Mouse (Mus musculus): Measurements from ENCODE around the gene Plppr2. TPM values are rescaled to one million over a fixed set of nuclear protein-coding genes. Genes with fewer than 3 reads are reported as not detected.

The Plppr2 gene
- 169 and 201 TPM in 2 replicates for polyA plus RNA-seq (2021; fragmentation: Nextera tagmentation)
- long read RNA-seq, experiment 1, transcript Plppr2-201 (10 exons, 2,626 nt), result major isoform, 67 of 165 reads
- long read RNA-seq, experiment 1, partial matches to known transcripts, result 41 of 165 reads
- long read RNA-seq, experiment 1, other reads (novel, unspliced or antisense), result 56 of 165 reads
- long read RNA-seq, experiment 2, transcript Plppr2-201 (10 exons, 2,626 nt), result major isoform, 322 of 633 reads
- long read RNA-seq, experiment 2, partial matches to known transcripts, result 91 of 633 reads
- long read RNA-seq, experiment 2, other reads (novel, unspliced or antisense), result 218 of 633 reads

DNA sequence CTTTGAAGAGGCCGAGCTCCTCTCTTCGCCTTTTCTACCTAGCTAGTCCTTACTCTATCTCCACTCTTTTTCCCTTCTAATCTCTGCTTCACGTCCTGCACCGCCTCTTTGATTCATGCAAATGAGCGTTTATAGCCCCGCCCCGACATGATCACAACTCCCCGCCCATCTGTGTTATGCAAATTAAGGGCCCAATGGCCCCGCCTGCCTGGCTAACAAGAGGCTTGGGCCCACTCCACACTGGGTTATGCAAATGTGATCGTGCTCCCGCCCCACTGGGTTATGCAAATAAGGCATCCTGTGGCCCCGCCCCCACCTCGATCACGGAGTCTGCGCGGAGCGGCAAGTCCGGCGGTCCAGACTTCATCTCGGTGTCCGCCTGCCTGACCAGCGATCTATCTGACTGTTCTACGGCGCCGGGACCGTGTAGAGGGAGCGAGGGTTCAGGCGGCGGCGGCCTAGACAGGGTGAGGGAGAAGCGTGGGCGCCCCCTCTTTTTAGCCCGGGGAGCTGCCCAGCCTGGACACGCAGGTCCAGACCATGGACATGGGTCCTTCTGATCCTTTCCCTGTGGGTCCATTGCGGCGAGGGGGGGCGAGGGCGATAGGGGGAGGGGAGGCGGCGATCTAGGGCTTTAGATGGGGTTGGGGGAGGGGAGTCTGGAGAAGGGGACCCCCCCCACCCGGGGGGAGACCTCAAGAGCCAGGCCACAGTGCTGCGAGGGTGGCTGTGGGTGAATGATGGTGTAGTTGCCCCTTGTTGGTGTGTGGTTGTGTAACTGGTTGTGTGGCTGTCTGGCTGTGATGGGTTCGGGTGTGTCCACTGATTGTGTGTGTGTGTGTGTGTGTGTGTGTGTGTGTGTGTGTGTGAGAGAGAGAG is at the start of gene Plppr2:
TSS of gene Plppr2 (plus strand) at position 342 of the 879 bp plus-strand sequence.

DNA sequence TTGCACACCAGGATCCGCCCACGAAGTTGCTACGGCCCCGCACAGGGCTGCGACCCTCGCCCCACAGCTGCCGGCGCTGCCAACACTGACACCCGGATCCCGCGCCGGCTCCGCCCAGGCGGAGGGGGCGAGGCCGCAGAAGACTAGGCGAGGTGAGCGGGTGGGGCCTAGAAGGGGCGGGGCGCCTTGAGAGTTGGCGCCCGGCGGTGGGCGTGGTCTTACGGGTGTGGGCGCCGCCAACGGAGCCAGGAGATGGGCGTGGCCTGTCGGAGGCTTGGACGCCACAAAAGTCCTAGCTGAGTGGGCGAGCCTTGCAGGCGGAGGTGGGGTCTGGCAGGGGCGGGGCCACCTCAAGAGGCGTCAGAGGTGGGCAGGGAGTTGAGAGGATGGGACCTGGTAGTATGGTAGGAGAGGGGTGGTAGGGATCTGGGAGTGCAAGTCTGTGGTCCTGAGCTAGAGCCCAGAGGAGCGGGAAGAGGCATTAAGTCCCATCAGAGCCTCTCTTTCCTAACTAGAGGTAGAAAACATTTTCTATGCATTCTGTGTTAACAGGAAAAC is 18.7 kb upstream of the Plppr2 start, which contains the start of gene Rab3d:
TSS of gene Rab3d (minus strand) at position 158 of the 558 bp plus-strand sequence.

DNA sequence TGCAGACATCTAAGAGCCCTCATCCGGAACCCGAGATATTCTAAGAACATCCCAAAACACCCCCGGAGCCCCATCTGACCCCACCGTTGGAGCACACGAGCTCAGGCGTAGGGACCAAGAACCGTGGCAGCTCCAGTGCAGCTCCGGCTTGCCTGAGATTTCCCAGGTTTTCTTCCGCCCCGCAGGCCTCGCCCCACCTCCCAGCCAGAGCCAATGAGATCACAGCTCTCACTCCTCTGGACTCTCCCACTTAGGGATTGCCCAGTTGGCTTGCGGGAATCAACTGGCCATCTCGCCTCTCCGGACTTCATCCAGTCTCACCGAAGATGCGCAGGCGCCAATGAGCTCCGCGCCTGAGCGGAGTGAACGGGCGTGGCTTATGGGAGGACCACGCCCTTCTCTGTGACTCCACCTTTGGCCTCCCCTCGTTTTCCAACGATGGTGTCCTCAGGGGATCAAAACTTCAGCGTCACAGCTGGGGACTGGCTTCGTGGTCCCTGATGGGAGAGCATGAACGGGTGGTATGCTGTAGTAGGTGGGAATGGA is 9.6 kb upstream of the Plppr2 start, which contains the start of the genes Ccdc159 and Tmem205:
TSS of gene Ccdc159 (plus strand) at position 264 of the 546 bp plus-strand sequence.
TSS of gene Tmem205 (minus strand) at position 349 of the 546 bp plus-strand sequence.

DNA sequence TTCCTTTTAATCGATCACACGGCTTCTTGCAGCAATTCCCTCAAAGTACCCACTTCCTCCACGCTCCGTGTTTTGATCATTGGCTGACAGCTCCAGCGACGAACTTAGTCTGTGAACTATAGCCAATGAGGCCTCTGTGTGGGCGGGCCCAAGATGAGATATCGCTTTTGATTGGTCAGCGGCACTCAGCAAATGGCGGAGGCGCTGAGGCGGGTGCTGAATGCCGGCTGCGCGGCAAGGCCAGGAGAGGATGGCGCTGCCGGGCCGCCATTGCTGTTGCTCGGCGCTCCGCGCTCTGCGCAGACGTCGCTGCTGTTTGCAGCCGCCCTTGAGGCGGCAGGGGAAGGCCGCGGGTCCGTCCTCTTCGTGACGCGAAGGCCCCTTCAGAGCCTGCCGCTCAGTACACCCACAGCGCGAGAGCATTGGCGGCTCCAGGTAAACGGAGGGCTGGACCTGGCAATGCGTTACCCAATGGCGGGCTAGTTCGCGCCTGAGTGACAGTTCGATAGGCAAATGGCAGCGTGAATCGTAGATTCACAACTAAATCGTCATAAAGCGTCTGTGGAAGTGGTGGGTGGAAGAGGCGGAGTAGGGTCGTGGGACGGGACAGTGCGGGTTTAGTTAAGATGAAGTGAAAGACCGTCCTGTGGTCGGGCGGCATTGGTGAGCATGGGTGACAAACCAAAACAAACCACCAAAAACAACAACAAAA is 18.9 kb downstream of the Plppr2 start, which contains the start of gene Swsap1:
TSS of gene Swsap1 (plus strand) at position 186 of the 712 bp plus-strand sequence.

DNA sequence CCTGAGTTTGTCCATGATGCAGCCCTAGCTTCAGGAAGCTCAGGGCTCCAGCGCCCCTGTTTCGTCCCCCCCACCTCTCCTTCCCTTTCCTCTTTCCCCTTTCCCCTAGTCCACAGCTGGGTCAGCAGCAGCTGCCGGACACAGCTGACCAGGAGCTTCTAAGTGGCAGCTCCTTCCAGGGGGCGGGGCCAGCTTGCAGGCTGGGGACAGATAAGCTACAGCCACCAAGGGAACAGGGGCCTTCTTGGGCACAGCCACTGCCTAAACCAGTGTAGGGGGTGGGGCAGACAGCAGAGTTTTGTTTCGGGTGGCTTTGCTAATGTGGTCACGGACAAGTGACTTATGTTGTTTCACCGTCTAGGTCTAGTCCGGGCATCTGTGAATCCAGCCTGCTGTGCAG is 26.6 kb downstream of the Plppr2 start, which contains the start of gene Epor:
TSS of gene Epor (minus strand) at position 90 of the 400 bp plus-strand sequence.

DNA sequence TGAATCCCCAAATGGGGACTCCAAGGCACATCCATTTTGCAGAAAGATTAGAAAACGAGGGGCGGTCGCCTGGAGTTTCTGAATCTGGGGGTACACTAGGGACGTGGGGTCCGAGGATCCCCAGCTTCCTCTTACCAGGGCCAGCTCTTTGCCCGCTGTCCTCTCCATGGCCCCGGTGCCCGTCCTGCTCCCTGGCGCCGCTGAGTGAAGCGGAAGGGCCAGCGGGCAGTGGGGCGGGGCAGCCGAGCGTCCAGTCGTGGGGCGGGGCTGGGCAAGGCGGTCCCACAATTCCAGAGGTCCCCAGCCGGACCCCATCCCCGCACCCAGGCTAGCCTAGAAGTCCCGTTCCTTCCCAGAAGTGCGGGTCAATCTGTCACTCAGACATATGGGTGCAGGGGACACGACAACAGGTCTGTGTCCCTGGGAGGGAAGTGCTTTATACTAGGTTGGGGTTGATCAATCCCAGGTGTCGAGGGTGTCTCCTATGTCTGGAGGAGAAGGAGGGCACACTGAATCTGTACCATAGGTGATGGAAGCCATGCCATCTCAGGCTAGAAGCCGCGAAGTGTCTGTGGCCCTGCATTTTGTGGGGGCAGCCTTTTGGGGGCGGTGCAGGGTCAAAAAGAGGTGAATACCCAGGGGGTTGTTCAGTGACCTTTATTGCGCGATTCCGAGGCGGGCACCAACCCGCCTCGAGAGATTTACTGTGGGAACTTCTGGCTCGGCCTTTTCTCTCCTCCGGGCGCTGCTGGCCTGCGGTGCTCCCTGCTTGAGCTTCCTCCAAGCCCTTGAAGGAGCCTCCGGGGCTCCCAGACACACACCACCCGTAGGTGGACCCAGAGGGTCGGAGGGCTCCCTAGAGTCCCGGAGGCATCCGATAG is 52.6 kb downstream of the Plppr2 start, which contains the start of gene Rgl3:
TSS of gene Rgl3 (minus strand) at position 217 of the 881 bp plus-strand sequence.

Other genes with a start within 250 kb of the Plppr2 start
- 3.0 and 4.8 TPM in 2 replicates for gene Ldlr, start 213.6 kb upstream of the Plppr2 start, polyA plus RNA-seq (2021; fragmentation: Nextera tagmentation)
- 2.6 and 3.9 TPM in 2 replicates for gene Spc24, start 176.7 kb upstream of the Plppr2 start, polyA plus RNA-seq (2021; fragmentation: Nextera tagmentation)
- 2.1 and 2.6 TPM in 2 replicates for gene Kank2, start 138.3 kb upstream of the Plppr2 start, polyA plus RNA-seq (2021; fragmentation: Nextera tagmentation)
- gene Angptl8, start 101.5 kb upstream of the Plppr2 start, polyA plus RNA-seq (2021; fragmentation: Nextera tagmentation), result not detected in 2 replicates
- 3.6 and 4.1 TPM in 2 replicates for gene Dock6, start 84.4 kb upstream of the Plppr2 start, polyA plus RNA-seq (2021; fragmentation: Nextera tagmentation)
- gene Rab3d, start 18.8 kb upstream of the Plppr2 start, polyA plus RNA-seq (2021; fragmentation: Nextera tagmentation), result 6.9 and 8.5 TPM in 2 replicates
- gene Ccdc159, start 9.6 kb upstream of the Plppr2 start, polyA plus RNA-seq (2021; fragmentation: Nextera tagmentation), result 6.5 and 6.9 TPM in 2 replicates
- 106 and 126 TPM in 2 replicates for gene Tmem205, start 9.5 kb upstream of the Plppr2 start, polyA plus RNA-seq (2021; fragmentation: Nextera tagmentation)
- 11.2 and 11.3 TPM in 2 replicates for gene Swsap1, start 18.7 kb downstream of the Plppr2 start, polyA plus RNA-seq (2021; fragmentation: Nextera tagmentation)
- gene Epor, start 26.5 kb downstream of the Plppr2 start, polyA plus RNA-seq (2021; fragmentation: Nextera tagmentation), result 11.1 and 11.4 TPM in 2 replicates
- 0.82 and 1.1 TPM in 2 replicates for gene Rgl3, start 52.4 kb downstream of the Plppr2 start, polyA plus RNA-seq (2021; fragmentation: Nextera tagmentation)
- gene Ccdc151, start 65.6 kb downstream of the Plppr2 start, polyA plus RNA-seq (2021; fragmentation: Nextera tagmentation), result 1.7 and 2.8 TPM in 2 replicates
- gene Prkcsh, start 65.8 kb downstream of the Plppr2 start, polyA plus RNA-seq (2021; fragmentation: Nextera tagmentation), result 26.1 and 29.7 TPM in 2 replicates
- 19.5 and 21.7 TPM in 2 replicates for gene Elavl3, start 115.0 kb downstream of the Plppr2 start, polyA plus RNA-seq (2021; fragmentation: Nextera tagmentation)
- gene Gm49318, start 134.2 kb downstream of the Plppr2 start, polyA plus RNA-seq (2021; fragmentation: Nextera tagmentation), result not detected in 2 replicates
- gene Zfp653, start 134.3 kb downstream of the Plppr2 start, polyA plus RNA-seq (2021; fragmentation: Nextera tagmentation), result 4.0 and 4.4 TPM in 2 replicates
- gene Ecsit, start 148.4 kb downstream of the Plppr2 start, polyA plus RNA-seq (2021; fragmentation: Nextera tagmentation), result 59.3 and 59.4 TPM in 2 replicates
- 0.40 and 0.72 TPM in 2 replicates for gene Cnn1, start 162.2 kb downstream of the Plppr2 start, polyA plus RNA-seq (2021; fragmentation: Nextera tagmentation)
- gene Elof1, start 180.1 kb downstream of the Plppr2 start, polyA plus RNA-seq (2021; fragmentation: Nextera tagmentation), result 154 and 178 TPM in 2 replicates
- 0.57 and 1.1 TPM in 2 replicates for gene Acp5, start 198.7 kb downstream of the Plppr2 start, polyA plus RNA-seq (2021; fragmentation: Nextera tagmentation)
- 174 and 190 TPM in 2 replicates for gene Pigyl, start 219.8 kb downstream of the Plppr2 start, polyA plus RNA-seq (2021; fragmentation: Nextera tagmentation)

Measured in layer of hippocampus, adult 6 months (tissue).